Mouse (Mus musculus): ENCODE data around the gene Gdi2. TPM values are rescaled to one million over a fixed set of nuclear protein-coding genes. Genes with fewer than 3 reads are reported as not detected.
"Not testable (repeated sequence)": the region's sequence is repeated elsewhere in the genome, so short reads cannot be mapped to it uniquely, and the experiment has no call there.

Gdi2 gene
- total RNA-seq (2021) = 100 to 1,000 TPM; 360 to 391 TPM

DNA sequence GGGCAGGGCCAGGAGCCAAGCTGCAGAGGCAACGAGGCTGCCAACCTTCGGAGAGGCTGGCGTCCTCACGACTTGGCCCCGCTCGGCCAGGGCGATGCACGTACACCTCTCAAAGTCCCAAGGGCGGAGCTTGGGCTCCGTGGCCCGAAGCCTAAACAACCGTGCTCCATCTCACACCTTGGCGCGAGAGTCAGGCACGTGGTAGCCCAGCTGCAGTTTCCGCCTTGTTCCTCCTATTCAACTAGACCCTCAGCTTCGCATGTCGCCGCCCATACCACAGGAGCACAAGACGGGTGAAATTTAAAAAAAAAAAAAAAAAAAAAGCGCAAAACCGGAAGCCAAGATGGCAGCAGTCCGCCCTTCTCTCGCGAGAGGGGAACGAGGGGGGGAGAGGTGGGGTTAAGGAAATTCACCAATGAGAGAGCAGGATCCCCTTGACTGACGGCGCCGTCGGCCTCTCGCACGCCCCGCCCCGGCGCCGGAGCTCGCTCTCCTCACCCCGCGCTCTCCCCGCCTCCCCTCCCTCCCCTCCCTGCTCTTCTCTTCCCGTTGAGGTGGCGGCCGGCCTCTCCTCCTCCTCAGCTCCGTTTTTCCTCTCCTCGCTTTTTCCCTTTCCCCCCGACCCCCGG, at the start of gene Gdi2:
Gdi2 (plus strand) TSS at position 470 of the 629 bp plus-strand sequence.
- intact Hi-C loops (cut with DNase I) = no loop called here
- DNase-seq = peak; percentile 97

DNA sequence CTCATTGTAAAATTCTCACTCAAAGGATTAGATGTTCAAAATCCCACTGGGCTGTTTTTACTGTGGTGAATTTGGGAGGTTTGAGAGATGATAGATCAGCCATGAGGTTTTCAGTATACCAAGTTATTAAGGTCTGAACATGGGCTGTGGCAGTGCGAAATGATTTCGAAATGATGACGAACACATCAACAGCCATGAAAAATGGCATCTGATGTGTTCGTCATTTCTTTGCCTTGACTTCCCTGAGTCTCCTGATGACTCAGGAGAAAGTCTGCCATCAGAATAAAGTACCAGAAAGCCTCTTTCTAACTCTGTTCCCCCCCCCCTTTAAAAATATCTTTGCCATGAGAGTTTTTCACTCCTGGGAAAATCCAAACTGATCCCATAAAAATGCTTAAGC, 42.3 kb upstream of the Gdi2 start:
- no peak for DNase-seq
- intact Hi-C loops (cut with DNase I) = no loop called here

DNA sequence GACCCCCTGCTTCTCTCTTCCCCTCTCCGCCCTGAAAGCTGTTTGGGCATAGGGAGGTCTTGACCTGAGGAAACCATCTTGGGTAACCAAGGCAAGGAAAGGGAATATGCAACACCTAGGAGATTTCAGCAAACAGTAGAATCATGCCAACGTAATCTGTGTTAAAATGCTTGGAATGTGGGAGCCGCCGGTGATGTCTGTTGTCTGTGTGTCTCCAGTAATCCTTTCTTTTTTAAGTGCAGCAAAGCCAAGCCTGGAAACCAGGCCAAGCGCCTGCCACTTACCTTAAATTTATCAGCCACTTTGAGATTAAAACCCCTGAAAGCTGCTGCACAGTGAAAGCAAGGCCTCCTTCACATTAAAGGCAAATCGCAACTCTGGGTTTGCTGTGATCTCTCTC, 36.8 kb upstream of the Gdi2 start:
- intact Hi-C loops (cut with DNase I); DNase-seq: not testable (repeated sequence)

DNA sequence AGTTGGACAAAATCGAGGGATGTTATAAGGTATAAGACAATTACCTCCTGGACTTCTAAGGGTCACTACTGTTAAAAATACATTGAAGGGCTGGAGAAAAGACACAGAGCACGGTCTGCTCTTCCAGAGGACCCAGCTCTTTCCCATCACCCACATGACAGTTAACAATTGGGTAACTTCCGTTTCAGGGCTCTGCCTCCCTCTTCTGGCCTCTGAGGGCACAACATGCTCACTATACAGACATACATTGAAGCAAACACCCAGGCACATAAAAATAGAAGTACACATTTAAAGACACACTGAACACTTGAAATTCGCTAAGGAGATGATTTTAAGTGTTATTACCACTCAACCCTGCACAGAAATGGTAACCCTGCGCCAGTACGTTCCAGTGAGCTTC, 22.5 kb upstream of the Gdi2 start:
- intact Hi-C loops (cut with DNase I) = loop anchor here (10.0 kb wide), 1 partner anchor 231 kb away; no protein-coding TSS in a partner anchor
- DNase-seq = not testable (repeated sequence)

DNA sequence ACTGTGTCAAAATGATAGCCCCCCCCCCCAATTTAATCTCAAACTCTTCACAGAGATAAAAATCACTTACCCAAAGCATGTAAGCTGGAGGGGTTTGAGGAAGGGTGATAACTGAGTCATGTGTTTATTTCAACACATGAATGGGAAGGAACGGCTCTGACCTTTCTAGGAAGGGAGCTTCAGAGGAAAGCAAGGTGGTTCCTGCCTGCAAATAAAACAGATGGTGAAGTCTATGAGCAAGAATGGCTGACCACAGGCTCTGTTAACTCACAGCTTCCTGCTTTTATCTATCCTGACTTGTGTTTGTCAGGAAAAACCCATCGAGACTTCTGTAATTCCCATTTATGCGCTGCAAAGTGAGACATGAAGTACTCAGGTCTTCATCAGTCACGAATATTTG, 18.5 kb upstream of the Gdi2 start:
- DNase-seq = not testable (repeated sequence)
- intact Hi-C loops (cut with DNase I) = loop anchor here (10.0 kb wide), 1 partner anchor 235 kb away; no protein-coding TSS in a partner anchor

DNA sequence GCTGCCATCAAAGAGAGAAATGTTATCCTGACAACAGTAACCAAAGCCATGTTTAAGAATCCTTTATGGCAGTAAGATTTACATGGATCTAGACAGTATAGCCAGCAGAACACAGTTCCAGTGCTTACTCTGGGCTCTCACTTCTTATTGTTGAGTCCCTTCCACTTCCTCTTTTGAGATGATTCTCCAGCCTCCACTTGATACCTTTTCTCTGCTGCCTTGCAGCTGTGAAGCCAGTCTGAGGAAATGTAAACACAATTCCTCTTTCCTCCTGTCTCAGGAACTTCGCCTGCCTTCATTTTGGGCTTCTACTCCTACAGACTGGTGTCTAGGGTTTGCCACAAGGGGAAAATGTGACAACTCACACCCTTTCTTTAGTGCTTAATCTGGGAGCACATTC, 17.9 kb upstream of the Gdi2 start:
- intact Hi-C loops (cut with DNase I) = loop anchor here (10.0 kb wide), 1 partner anchor 235 kb away; no protein-coding TSS in a partner anchor
- not testable (repeated sequence) for DNase-seq

DNA sequence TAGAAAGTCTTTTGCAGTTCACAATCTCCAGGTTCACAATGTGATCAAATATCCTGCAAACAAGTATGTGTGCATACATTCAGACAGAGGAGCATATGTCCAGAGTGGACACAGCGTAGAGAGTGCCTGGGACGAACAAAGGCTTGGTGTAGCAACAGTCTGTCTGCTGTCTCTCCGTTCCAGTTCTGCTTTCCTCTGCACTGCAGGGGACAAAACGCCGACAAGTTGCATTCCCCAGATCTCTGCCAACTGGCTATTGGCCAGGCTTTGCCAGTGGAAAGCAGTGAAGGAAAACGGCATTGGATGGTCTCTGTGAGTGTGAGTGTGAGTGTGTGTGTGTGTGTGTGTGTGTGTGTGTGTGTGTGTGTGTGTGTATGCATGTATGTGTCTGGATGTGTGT, 14.4 kb upstream of the Gdi2 start:
- DNase-seq = peak; percentile 72
- intact Hi-C loops (cut with DNase I) = no loop called here

DNA sequence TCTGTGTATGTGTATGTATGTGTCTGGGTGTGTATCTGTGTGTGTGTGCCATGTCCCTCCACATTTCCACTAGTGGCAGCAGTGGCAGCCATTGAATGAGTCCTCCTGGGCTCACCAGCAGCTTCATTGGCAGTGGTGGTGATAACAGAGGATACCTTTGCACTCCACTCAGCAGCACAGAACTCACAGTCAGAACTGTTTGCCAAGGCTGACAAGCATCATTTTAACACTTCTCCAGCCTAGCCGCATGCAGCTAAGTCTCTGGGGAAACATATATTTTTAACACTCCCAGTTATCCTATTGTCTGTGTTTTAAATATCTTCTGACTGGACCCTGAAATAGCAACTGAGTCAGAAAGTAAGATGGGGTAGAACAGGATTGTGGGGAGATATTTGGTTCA, 13.9 kb upstream of the Gdi2 start:
- intact Hi-C loops (cut with DNase I) = no loop called here
- no peak for DNase-seq

DNA sequence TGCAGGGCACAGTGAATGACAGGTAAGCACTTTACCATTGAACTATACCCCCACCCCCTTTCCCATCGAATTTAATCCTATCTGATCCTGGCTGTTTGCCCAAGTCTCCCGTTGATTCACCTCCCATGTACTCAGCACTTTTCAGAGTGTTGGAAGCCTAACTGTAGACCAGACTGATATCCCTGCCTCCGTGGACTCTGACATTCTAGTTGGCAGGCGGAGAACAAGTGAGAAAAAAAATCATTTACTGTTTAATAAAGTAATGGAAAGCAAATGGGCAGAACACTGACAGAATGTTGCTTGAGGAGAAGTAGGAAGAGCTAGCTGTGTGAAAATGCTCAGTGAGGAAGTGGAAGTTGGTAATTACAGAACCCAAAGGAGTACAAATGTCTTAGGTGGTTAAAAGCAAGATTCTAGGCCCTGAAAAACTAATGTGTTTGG, 12.2 kb upstream of the Gdi2 start:
- intact Hi-C loops (cut with DNase I) = no loop called here

DNA sequence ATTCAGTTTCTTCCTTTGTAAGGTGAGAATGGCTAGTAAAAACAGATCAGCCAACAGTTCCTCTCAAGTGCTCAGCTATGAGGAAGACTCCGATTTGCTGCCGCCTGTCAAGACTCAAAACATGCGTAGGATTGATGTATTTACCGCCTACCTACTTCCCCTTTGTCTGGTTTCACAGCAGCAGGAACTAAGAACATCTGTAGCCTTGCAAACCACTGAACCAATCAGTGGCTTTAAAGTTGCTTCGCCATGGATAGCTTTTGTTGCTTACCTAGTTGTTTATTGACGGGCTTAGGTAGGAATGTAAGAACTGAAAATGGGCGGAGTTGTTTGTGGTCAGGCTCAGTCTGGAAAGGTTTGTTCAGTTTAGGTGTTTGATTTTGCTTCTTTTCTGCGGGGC, 11.5 kb upstream of the Gdi2 start:
- DNase-seq = no peak
- intact Hi-C loops (cut with DNase I) = no loop called here

More for the DNA sequence above, 12.2 kb upstream of the Gdi2 start:
- no peak for DNase-seq

DNA sequence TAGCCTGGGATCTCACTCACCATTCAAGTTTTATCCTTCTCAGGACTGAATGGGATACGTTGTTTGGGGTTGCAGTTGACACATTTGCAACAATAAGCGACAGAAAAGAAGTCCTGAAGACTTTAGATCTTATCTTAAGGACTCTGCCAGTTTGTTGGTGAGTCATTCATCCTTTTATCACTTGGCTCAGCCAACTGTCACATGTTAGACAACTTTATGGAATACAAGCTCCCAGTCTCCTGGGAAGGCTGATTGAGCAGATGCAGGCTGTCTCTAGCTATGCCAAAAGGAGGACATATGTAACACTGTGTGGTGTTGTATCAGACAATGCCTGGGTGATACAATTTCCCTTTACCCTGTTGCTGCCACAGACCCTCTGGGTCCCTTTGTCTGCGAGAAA, 7.4 kb upstream of the Gdi2 start:
- intact Hi-C loops (cut with DNase I) = no loop called here
- no peak for DNase-seq

DNA sequence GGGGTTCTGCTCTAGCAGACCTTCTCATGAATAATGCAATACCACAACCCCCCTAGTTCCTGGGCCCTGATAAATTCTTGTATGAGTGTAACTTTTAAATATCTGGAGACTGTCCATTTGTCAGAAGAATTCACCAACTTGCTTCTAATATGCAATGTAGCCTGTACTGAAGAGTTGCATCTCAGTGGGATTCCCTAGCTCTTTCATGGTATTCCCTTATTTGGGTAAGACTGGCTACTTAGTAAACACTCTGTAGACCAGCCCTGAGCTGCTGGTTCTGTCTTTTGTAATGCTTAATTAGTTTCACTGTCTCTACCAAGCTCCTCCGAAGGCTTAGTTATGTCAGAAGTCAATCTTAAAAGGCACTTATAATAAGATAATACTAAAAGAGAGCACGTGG, 6.7 kb upstream of the Gdi2 start:
- intact Hi-C loops (cut with DNase I) = not testable (repeated sequence)

DNA sequence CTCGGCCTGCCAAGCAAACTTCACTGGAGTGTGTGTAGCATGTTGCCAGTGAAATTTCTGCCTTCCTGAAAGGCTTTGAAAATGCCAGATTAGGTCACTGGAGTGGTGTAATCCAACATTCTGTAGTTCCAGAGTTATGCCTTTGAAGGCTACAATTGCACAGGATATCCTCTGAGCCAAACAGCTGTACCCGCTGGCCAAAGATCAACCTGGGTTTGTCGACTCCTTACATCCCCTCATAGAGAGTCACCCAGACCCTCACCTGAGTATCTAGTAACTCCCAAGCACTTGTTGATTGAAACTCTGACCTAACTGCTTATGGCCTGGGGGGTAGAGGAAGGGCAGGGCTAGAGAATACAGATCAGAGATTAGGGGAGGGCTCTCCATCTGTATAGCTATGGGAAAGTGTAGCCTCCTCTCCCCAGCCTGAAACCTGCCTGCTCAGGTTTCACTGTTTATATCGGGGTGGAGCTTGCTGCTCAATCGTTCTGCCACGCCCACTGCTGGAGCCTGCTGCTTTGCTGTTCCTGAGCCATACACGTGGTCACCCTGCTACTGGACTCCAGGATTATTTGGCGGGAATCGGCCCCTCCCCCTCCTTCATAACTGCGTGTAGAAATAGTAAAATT, 6.1 kb upstream of the Gdi2 start:
- intact Hi-C loops (cut with DNase I) = no loop called here
- no peak for DNase-seq

More for the DNA sequence above, 6.7 kb upstream of the Gdi2 start:
- not testable (repeated sequence) for DNase-seq

DNA sequence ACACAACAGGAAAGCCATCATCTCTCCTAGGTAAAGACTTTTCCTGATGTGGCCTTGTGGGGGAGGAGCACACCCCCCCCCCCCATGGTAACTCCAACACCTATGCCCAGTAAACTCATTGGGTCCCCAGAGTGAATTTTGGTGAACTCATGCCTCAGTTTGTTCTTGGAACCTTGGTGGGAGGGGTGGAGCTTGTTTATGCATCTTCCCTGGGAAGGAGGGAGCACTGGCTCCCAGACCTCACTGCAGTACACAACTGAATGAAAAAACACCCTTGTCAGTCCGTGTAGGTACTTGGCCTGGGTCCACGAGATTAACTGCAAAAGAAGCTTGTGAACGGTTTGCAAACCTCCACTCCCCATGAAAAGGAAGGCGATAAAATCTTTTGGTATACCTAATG, 5.4 kb upstream of the Gdi2 start:
- intact Hi-C loops (cut with DNase I) = no loop called here
- DNase-seq = no peak

DNA sequence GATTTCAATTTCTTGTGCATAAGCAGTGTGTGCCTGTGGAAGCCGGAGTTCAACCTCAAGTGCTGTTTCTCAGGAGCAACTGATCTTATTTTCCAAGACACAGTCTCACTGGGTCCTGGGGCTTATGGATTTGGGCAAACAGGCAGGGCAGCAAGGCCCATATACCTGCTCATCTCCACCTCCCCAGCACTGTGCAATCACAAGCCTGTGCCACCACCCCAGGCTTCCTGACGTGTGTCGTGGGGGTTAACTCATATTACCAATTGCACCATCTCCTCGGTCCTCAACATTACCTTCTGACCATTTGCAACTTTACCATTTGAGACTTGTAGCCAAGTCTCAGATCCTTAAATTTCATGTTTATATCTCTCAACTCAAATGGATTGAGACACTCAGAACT, 3.7 kb upstream of the Gdi2 start:
- no peak for DNase-seq
- intact Hi-C loops (cut with DNase I) = no loop called here

DNA sequence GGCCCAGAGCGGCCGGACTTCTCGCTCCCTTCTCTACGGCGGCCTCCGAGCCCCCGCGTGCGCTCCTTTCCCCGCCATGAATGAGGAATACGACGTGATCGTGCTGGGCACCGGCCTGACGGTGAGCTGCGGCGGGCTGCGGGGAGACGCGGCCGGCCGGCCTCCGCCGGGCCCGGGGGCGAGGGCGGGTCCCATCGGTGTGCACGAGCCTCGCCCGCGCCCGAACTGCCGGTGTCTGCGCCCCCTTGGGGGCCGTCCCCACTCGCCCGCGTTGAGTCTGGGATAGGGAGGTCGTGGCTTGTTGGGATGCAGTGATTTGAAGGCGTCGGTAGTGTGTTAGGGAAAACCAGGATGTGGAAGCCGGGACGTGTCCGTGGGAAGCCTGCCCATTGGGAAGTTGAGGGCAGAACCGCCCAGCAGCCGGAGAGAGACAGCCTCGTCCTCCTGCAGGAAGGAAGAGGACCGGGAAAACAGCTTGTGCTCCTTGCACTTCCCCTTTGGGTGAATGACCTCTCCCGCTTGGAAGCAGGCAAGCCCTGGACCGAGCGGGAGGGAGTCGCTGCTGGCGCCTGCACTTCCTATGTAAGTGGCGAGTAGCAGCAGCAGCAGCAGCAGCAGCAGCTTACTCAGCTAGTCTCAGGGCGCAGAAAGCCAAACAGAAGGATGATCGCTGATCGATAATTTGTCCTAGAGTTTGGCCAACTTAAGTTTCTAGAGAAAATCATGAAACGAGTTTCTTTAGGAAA, 533 bp downstream of the Gdi2 start:
- peak; percentile 62 for DNase-seq
- intact Hi-C loops (cut with DNase I) = no loop called here

DNA sequence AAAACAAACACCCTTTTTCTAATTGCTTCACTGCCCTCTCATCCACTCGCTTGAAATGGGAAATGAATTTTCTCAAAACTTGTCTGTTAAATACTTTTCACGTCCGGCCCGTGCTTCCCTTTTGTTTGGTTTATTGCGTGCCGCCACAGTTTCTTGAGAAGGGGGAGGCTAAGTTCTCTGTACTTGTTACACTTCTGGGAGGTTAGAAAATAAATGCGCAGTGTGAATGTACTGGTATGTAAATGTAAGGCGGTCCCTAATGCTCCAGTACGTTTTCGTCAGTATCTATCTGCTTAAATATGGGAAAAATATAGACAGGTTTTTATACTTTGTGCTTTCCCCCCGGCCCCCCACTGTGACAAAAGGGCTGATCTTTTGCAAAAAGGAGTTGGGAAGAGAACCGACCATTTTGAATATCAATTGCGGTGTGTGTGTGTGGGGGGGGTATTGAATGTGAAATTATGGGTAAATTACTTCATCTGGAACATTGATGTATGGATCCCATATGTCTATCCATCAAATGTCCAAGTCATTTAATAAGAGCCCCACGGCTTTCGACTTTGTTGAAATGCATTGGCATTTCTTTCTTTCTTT, 1.2 kb downstream of the Gdi2 start:
- DNase-seq = peak; percentile 28
- intact Hi-C loops (cut with DNase I) = no loop called here

DNA sequence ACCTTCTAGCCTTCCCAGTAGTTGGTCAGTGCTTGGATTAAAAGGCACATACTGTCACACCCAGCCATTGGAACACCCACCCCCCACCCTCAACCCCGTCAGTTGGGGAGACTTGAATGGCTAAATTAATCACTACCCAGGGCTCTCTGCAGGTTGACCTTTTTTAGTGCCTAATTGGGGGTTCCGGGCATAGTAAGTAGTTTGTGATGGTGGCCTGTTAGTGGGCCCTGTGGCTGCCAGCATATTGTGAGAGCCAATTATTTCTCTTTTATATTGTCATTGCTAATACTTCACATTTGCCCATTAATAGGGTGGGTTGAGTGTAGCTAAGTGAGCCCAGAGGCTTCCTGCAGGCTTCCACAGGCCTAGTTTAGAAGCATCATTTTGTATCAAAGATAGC, 2.3 kb downstream of the Gdi2 start:
- intact Hi-C loops (cut with DNase I) = no loop called here
- DNase-seq = no peak

DNA sequence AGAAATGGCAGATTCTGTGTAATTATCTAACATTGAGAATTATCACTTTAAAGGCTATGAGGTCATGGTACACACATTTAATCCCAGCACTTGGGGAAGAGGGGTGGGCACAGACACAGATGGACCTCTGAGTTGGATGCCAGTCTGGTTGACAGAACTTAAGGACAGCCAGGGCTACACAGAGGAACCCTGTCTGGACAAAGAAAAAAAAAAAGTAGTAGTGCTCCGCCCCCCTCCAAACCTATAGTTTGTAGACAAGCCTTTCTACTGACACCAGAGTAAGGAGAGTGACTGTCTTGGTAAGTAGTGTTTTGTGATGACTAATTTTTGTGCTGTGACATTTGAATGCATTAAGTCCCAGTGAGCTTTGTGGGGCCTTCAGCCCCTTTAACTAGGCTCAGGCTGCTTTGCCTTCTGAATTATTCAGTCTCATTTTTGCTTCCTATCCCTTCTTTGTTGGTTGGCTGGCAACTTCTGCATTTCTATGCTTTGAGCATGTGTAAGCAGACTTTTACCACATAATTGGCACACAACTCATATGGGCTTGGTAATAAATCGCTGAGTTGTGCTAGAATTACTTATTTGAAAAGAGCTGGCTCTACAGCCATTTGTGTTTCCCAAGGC, 3.4 kb downstream of the Gdi2 start:
- no peak for DNase-seq
- intact Hi-C loops (cut with DNase I) = no loop called here

DNA sequence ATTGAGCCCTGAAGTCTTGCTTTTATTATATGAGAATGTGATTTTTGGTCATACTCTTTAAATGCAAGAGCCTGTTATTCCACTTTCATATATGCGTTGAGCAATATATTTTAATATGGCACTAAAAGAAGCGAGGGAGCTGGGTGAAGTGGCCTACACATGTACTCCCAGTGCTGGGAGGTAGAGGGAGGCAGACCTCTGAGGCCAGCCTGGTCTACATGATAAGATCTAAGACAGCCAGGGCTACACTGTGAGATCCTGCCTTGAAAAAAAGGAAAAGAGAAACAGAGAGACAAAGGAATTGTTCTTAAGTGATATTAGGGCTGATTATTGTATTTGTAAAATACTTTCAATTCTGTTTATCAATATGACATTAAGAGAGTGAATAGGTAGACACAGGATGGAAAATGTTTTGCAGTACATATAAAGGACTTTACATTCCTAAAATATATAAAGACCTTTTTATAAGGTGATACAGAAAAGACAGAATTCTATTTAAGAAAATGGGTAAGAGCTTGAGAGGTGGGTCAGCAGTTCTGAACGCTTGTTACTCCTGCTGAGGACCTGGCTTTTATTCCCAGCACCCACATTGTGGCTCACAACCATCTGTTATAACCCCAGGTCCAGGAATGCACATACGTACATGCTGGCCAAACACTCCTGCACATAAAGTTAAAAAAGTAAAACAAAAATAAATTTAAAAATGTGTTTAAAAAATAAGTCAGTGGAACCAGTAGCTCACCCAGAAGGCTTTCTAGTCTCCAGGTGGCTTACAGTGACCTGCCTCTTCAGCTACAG, 6.4 kb downstream of the Gdi2 start:
- no peak for DNase-seq
- intact Hi-C loops (cut with DNase I) = no loop called here
